Mouse (Mus musculus): ENCODE measurements at regions not wholly inside any gene's neighbourhood (a gene's known extent, or its start where the extent isn't known, plus 50 kb on each side); places are given as distances from the start of the nearest gene placed in this dataset.
"Not testable (repeated sequence)": the region's sequence is repeated elsewhere in the genome, so short reads cannot be mapped to it uniquely, and the experiment has no call there.

DNA sequence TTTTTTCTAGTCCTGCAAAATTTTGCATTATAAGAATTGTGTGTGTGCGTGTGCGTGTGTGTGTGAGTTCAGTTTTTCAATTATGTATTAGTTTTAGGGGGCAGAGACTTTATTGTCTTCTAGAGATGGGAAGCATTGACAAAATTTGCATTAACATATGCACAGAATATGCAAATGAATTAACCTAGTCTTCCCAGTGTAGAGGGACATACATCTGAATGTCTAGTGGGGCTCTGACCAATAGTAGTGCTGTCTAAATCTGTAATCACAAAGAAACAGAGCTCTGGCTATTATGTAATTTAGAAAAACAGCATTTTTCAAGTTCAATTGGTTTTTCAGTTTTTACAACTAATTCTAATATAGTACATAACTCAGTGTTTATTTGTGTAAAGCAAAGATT, 344.8 kb downstream of the Tm4sf1 start:
- H3K9ac ChIP-seq = no peak overlapping the region
- TF ChIP-seq CTCF (IDR thresholded peaks at IDR 0.05; ENCODE audit: low read depth) = no peak
- no peak overlapping the region for H3K4me2 ChIP-seq
- no peaks in the 10 kb centered on the region for H3K4me1 ChIP-seq (ENCODE audit: insufficient read depth)
- H3K36me3 ChIP-seq (ENCODE audit: insufficient read depth) = no peaks in the 10 kb centered on the region
- no peaks in the 10 kb centered on the region for H3K9me3 ChIP-seq (ENCODE audit: low read depth, low read length)
- 91% methylated on average over 2 of the region's 2 CpGs for WGBS
- H3K27me3 ChIP-seq (ENCODE audit: insufficient read depth, low read length) = no peaks in the 10 kb centered on the region
- DNase-seq (no peak), ATAC-seq (ENCODE audit: insufficient read depth) (no peak)
- H3K27ac ChIP-seq (ENCODE audit: low read depth) = no peak overlapping the region
- no peak overlapping the region for H3K4me3 ChIP-seq (ENCODE audit: low read depth, low read length)

DNA sequence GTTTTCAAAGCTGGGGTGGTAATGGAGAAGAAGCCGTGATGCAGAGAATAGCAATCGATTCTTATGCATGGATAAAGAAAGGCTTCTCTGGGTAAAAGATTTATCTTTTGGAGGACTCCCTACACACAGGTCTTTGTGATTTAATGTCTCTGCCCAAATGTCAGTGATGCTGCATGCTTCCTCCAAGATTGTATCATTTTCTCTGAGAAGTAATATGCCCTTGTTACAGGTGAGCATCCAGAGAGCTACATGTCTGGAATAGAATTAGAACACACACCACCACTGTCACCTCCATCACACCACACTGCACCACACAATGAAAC, 346.0 kb downstream of the Tm4sf1 start:
- DNase-seq (no peak), ATAC-seq (ENCODE audit: insufficient read depth) (no peak)
- Histone ChIP-seq H3K9ac (no peak overlapping the region), H3K4me2 (no peak overlapping the region), H3K4me3 (ENCODE audit: low read depth, low read length) (no peak overlapping the region), H3K4me1 (ENCODE audit: insufficient read depth) (no peaks in the 10 kb centered on the region), H3K27me3 (ENCODE audit: insufficient read depth, low read length) (no peaks in the 10 kb centered on the region), H3K9me3 (ENCODE audit: low read depth, low read length) (no peaks in the 10 kb centered on the region), H3K27ac (ENCODE audit: low read depth) (no peak overlapping the region), H3K36me3 (ENCODE audit: insufficient read depth) (no peaks in the 10 kb centered on the region)
- TF ChIP-seq CTCF (IDR thresholded peaks at IDR 0.05; ENCODE audit: low read depth) = no peak
- WGBS = 80% methylated on average over 2 of the region's 2 CpGs

- no peaks in the 10 kb centered on the region for H3K4me1 ChIP-seq (ENCODE audit: insufficient read depth)
- no peak for TF ChIP-seq CTCF (IDR thresholded peaks at IDR 0.05; ENCODE audit: low read depth)
- no peak overlapping the region for H3K27ac ChIP-seq (ENCODE audit: low read depth)
- no peaks in the 10 kb centered on the region for H3K9me3 ChIP-seq (ENCODE audit: low read depth, low read length)
- no peak overlapping the region for H3K4me3 ChIP-seq (ENCODE audit: low read depth, low read length)
- DNase-seq (no peak), ATAC-seq (ENCODE audit: insufficient read depth) (no peak)
- H3K36me3 ChIP-seq (ENCODE audit: insufficient read depth) = no peaks in the 10 kb centered on the region
- no peak overlapping the region for H3K9ac ChIP-seq
- 70% methylated on average over 7 of the region's 7 CpGs for WGBS
- H3K4me2 ChIP-seq = no peak overlapping the region
- H3K27me3 ChIP-seq (ENCODE audit: insufficient read depth, low read length) = no peaks in the 10 kb centered on the region
Observed at GRCm38 (mm10) chr3:56955098-56955798, 346.5 kb downstream of the Tm4sf1 start.

GRCm38 (mm10) chr3:56942557-56942956, 359.2 kb downstream of the Tm4sf1 start:
- H3K27ac ChIP-seq (ENCODE audit: low read depth); ATAC-seq (ENCODE audit: insufficient read depth); DNase-seq; H3K27me3 ChIP-seq (ENCODE audit: insufficient read depth, low read length); H3K4me3 ChIP-seq (ENCODE audit: low read depth, low read length); H3K4me2 ChIP-seq; H3K4me1 ChIP-seq (ENCODE audit: insufficient read depth); H3K36me3 ChIP-seq (ENCODE audit: insufficient read depth); H3K9me3 ChIP-seq (ENCODE audit: low read depth, low read length); H3K9ac ChIP-seq: not testable (repeated sequence)
- no CpG with 5 or more reads among the region's 1 CpGs for WGBS

GRCm38 (mm10) chr3:56928940-56929339, 372.8 kb downstream of the Tm4sf1 start:
- not testable (repeated sequence) for H3K9ac ChIP-seq; ATAC-seq (ENCODE audit: insufficient read depth); H3K4me3 ChIP-seq (ENCODE audit: low read depth, low read length); DNase-seq; H3K4me1 ChIP-seq (ENCODE audit: insufficient read depth); H3K4me2 ChIP-seq; H3K9me3 ChIP-seq (ENCODE audit: low read depth, low read length); H3K27ac ChIP-seq (ENCODE audit: low read depth); H3K27me3 ChIP-seq (ENCODE audit: insufficient read depth, low read length); H3K36me3 ChIP-seq (ENCODE audit: insufficient read depth)
- WGBS = 67% methylated on average over 1 of the region's 2 CpGs

GRCm38 (mm10) chr3:56898491-56898890, 403.3 kb downstream of the Tm4sf1 start:
- Histone ChIP-seq H3K36me3 (ENCODE audit: insufficient read depth) (no peaks in the 10 kb centered on the region), H3K4me3 (ENCODE audit: low read depth, low read length) (no peak overlapping the region), H3K27ac (ENCODE audit: low read depth) (no peak overlapping the region), H3K9me3 (ENCODE audit: low read depth, low read length) (no peaks in the 10 kb centered on the region), H3K9ac (no peak overlapping the region), H3K4me1 (ENCODE audit: insufficient read depth) (no peaks in the 10 kb centered on the region), H3K4me2 (no peak overlapping the region), H3K27me3 (ENCODE audit: insufficient read depth, low read length) (no peaks in the 10 kb centered on the region)
- no peak for ATAC-seq (ENCODE audit: insufficient read depth)
- no peak for TF ChIP-seq CTCF (IDR thresholded peaks at IDR 0.05; ENCODE audit: low read depth)
- 53% methylated on average over 2 of the region's 2 CpGs for WGBS
- no peak for DNase-seq

GRCm38 (mm10) chr3:56877062-56877461, 424.7 kb downstream of the Tm4sf1 start:
- Histone ChIP-seq H3K4me2 (no peak overlapping the region), H3K4me3 (ENCODE audit: low read depth, low read length) (no peak overlapping the region), H3K27me3 (ENCODE audit: insufficient read depth, low read length) (no peaks in the 10 kb centered on the region), H3K27ac (ENCODE audit: low read depth) (no peak overlapping the region), H3K36me3 (ENCODE audit: insufficient read depth) (no peaks in the 10 kb centered on the region), H3K9me3 (ENCODE audit: low read depth, low read length) (no peaks in the 10 kb centered on the region), H3K9ac (no peak overlapping the region), H3K4me1 (ENCODE audit: insufficient read depth) (no peaks in the 10 kb centered on the region)
- no peak for TF ChIP-seq CTCF (IDR thresholded peaks at IDR 0.05; ENCODE audit: low read depth)
- ATAC-seq (ENCODE audit: insufficient read depth) (no peak), DNase-seq (no peak)
- WGBS = 81% methylated on average over 4 of the region's 4 CpGs

DNA sequence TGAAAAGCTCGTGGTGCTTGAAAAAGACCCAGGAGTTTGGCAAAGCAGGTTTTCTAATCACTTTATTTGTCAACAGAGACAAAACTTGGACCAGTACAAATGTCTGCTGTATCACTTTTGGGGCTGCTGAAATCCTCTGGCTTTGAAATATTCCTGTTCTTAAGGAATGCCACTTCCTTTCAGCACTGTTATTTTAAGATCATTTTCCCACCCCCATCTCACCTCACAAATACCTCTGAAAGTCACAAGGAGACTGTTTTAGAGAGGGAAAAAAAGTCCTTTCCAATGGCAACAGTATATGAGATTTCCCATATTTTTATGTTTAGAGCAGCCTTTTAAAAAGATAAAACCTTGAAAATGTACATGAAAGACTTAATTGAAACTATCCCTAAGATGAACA, 438.2 kb downstream of the Tm4sf1 start:
- H3K36me3 ChIP-seq (ENCODE audit: insufficient read depth) = no peaks in the 10 kb centered on the region
- H3K9me3 ChIP-seq (ENCODE audit: low read depth, low read length) = no peaks in the 10 kb centered on the region
- H3K9ac ChIP-seq = no peak overlapping the region
- H3K27ac ChIP-seq (ENCODE audit: low read depth) = no peak overlapping the region
- no peaks in the 10 kb centered on the region for H3K27me3 ChIP-seq (ENCODE audit: insufficient read depth, low read length)
- H3K4me3 ChIP-seq (ENCODE audit: low read depth, low read length) = no peak overlapping the region
- TF ChIP-seq CTCF (IDR thresholded peaks at IDR 0.05; ENCODE audit: low read depth) = no peak
- H3K4me1 ChIP-seq (ENCODE audit: insufficient read depth) = no peaks in the 10 kb centered on the region
- H3K4me2 ChIP-seq = no peak overlapping the region
- WGBS = 51% methylated on average over 1 of the region's 1 CpGs
- no peak for ATAC-seq (ENCODE audit: insufficient read depth)
- no peak for DNase-seq
